Mouse (Mus musculus) heart, embryonic 15.5 days (tissue): ENCODE measurements around the gene Gpr4. TPM values are rescaled to one million over a fixed set of nuclear protein-coding genes. Genes with fewer than 3 reads are reported as not detected.
A peak's percentile ranks its signal among the peaks of the same experiment; 100 is the strongest.

Source experiments
- ATAC-seq: fragments of 200-750 bp; cut with Nextera tagmentation; replicated peaks from 2 replicates; pipeline ENCODE4 v1.8.0; 2017; ENCODE audit warnings: low read depth, moderate TSS enrichment; ENCODE audit not compliant: insufficient number of reproducible peaks, insufficient read depth, low FRiP score
- H3K27ac ChIP-seq: fragments of 300-500 bp; sonication (generic); 2 replicates; pipeline ENCODE4 v1.5.1; 2015; ENCODE audit warnings: mild to moderate bottlenecking, inconsistent platforms
- H3K27me3 ChIP-seq: fragments of 300-500 bp; sonication (generic); 2 replicates; pipeline ENCODE4 v1.6.1; 2015; ENCODE audit warnings: inconsistent platforms
- H3K36me3 ChIP-seq: fragments of 300-500 bp; sonication (generic); 2 replicates; pipeline ENCODE4 v1.6.1; 2015; ENCODE audit warnings: mild to moderate bottlenecking, inconsistent platforms
- H3K4me1 ChIP-seq: fragments of 300-500 bp; sonication (generic); replicated peaks from 2 replicates; pipeline ENCODE4 v1.6.1; 2015; ENCODE audit warnings: inconsistent platforms
- H3K4me2 ChIP-seq: fragments of 300-500 bp; sonication (generic); 2 replicates; pipeline ENCODE4 v1.6.1; 2015; ENCODE audit warnings: inconsistent platforms, mild to moderate bottlenecking, moderate library complexity
- H3K4me3 ChIP-seq: fragments of 300-500 bp; sonication (generic); 2 replicates; pipeline ENCODE4 v1.5.1; 2015; ENCODE audit warnings: mild to moderate bottlenecking, inconsistent platforms
- H3K9ac ChIP-seq: fragments of 300-500 bp; sonication (generic); 2 replicates; pipeline ENCODE4 v1.6.1; 2015; ENCODE audit warnings: mild to moderate bottlenecking, inconsistent platforms
- H3K9me3 ChIP-seq: fragments of 300-500 bp; sonication (generic); replicated peaks from 2 replicates; pipeline ENCODE4 v1.6.1; 2016; ENCODE audit warnings: inconsistent platforms
- WGBS: fragments of 180-500 bp; shearing (Covaris S2); methylation state at CpG from one replicate; pipeline ENCODE4 v1.1.7; 2015; ENCODE audit warnings: mixed read lengths; 5-methylcytosine and 5-hydroxymethylcytosine counted together
- polyA plus RNA-seq: library from polyadenylated mRNA; unstranded; fragments of >200 nt; fragmentation: Nextera tagmentation; extraction: Ambion mirVana; gene quantifications from 2 replicates; pipeline ENCODE4 v1.2.1, GENCODE M21; 2015

The Gpr4 gene
- polyA plus RNA-seq, 1 experiment from 2014 or later, result 2.1 TPM

GRCm38 (mm10) chr7:19214940-19215339 lies 2.6 kb downstream of the Gpr4 start:
- peaks cover 24% of the 10 kb centered on the region for H3K4me1 ChIP-seq
- no peak overlapping the region for H3K9ac ChIP-seq
- no peak overlapping the region for H3K4me3 ChIP-seq
- H3K27ac ChIP-seq, result no peak overlapping the region
- peaks cover 9% of the 10 kb centered on the region for H3K27me3 ChIP-seq
- no peaks in the 10 kb centered on the region for H3K36me3 ChIP-seq
- 59% methylated on average over 9 of the region's 9 CpGs for WGBS
- H3K9me3 ChIP-seq, result no peaks in the 10 kb centered on the region
- H3K4me2 ChIP-seq, result no peak overlapping the region
- ATAC-seq, result no peak

GRCm38 (mm10) chr7:19217492-19217891 lies 5.2 kb downstream of the Gpr4 start:
- H3K36me3 ChIP-seq, result no peaks in the 10 kb centered on the region
- peaks cover 4% of the 10 kb centered on the region; the same call in 1 of the 2 replicates for H3K27me3 ChIP-seq
- H3K4me1 ChIP-seq, result peaks cover 12% of the 10 kb centered on the region
- no peak overlapping the region for H3K4me3 ChIP-seq
- no peak for ATAC-seq
- no peak overlapping the region for H3K9ac ChIP-seq
- 47% methylated on average over 5 of the region's 5 CpGs for WGBS
- no peak overlapping the region for H3K27ac ChIP-seq
- H3K9me3 ChIP-seq, result no peaks in the 10 kb centered on the region
- H3K4me2 ChIP-seq, result no peak overlapping the region

DNA sequence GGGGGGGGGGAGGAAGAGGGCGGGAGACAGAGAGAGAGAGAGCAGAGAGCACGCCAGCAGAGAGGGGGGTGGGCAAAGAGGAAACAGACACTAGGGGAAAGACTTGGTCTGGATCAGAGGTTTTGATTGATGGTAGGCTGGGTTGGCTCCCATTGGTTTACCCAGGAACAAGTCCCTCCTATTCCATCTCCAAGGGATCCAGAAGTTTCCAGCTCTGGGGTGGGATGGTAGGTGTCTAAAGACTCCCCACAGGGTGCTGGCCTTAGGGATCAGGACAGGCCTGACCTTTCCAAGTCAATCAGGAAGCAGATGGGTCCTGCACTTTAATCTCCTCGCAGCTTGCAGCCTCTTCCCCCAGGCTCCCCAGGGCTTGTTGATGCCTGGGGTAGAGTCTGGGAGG lies 5.6 kb downstream of the Gpr4 start:
- peaks cover 4% of the 10 kb centered on the region; the same call in 1 of the 2 replicates for H3K27me3 ChIP-seq
- no peak overlapping the region for H3K4me2 ChIP-seq
- H3K4me1 ChIP-seq, result peaks cover 9% of the 10 kb centered on the region
- no peaks in the 10 kb centered on the region for H3K36me3 ChIP-seq
- H3K9ac ChIP-seq, result no peak overlapping the region
- no peak overlapping the region for H3K4me3 ChIP-seq
- no peak overlapping the region for H3K27ac ChIP-seq
- WGBS, result 4% methylated on average over 3 of the region's 3 CpGs
- peak; percentile 32; the same call in 1 of the 2 replicates for ATAC-seq
- no peaks in the 10 kb centered on the region for H3K9me3 ChIP-seq

DNA sequence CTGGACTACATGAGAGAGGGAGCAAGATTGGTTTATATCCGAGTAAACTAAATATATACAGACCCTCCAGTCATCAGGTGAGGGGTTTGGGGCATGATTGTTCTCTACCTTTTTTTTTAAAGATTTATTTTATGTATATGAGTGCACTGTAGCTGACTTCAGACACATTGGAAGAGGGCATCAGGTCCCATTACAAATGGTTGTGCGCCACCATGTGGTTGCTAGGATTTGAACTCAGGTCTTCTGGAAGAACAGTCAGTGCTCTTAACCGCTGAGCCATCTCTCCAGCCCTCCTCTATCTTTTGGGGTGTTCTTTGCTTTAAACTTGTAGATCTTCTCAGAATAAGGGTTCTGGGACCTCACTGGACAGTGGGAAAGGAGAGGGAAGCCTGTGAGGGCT lies 7.7 kb downstream of the Gpr4 start:
- no peak for ATAC-seq
- Histone ChIP-seq H3K9ac (no peak overlapping the region), H3K27ac (no peak overlapping the region), H3K9me3 (no peaks in the 10 kb centered on the region), H3K27me3 (no peaks in the 10 kb centered on the region; the same call in 1 of the 2 replicates), H3K4me1 (no peaks in the 10 kb centered on the region; the same call in 1 of the 2 replicates), H3K36me3 (no peaks in the 10 kb centered on the region), H3K4me3 (no peak overlapping the region), H3K4me2 (no peak overlapping the region)
- 62% methylated on average over 3 of the region's 3 CpGs for WGBS

- Histone ChIP-seq H3K27ac (no peak overlapping the region), H3K4me3 (no peak overlapping the region)
- WGBS, result 88% methylated on average over 16 of the region's 16 CpGs
These were observed 9.9 kb downstream of the Gpr4 start for GRCm38 (mm10) chr7:19222189-19222588.

DNA sequence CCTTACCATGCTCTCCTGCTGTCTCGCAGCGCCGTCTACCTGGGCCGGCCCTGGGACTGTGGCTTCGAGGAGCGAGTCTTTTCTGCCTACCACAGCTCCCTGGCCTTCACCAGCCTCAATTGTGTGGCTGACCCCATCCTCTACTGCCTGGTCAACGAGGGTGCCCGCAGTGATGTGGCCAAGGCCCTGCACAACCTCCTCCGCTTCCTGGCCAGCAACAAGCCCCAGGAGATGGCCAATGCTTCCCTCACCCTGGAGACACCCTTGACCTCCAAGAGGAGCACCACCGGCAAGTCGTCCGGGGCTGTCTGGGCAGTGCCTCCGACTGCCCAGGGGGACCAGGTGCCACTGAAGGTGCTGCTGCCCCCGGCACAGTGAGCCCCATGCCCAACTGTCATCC lies 10.5 kb downstream of the Gpr4 start:
- 80% methylated on average over 14 of the region's 14 CpGs for WGBS
- no peak overlapping the region for H3K27ac ChIP-seq
- no peaks in the 10 kb centered on the region for H3K27me3 ChIP-seq
- no peak overlapping the region for H3K9ac ChIP-seq
- H3K4me2 ChIP-seq, result no peak overlapping the region
- no peaks in the 10 kb centered on the region for H3K9me3 ChIP-seq
- 0 out of 2 replicates have a peak, but pooled peaks cover 5% of the 10 kb centered on the region for H3K36me3 ChIP-seq
- H3K4me3 ChIP-seq, result no peak overlapping the region
- H3K4me1 ChIP-seq, result peaks cover 9% of the 10 kb centered on the region
- ATAC-seq, result no peak

More at GRCm38 (mm10) chr7:19222189-19222588, 9.9 kb downstream of the Gpr4 start:
- peaks cover 7% of the 10 kb centered on the region for H3K4me1 ChIP-seq
- H3K4me2 ChIP-seq, result no peak overlapping the region
- H3K9me3 ChIP-seq, result no peaks in the 10 kb centered on the region
- ATAC-seq, result no peak
- no peak overlapping the region for H3K9ac ChIP-seq
- H3K36me3 ChIP-seq, result 0 out of 2 replicates have a peak, but pooled peaks cover 5% of the 10 kb centered on the region
- no peaks in the 10 kb centered on the region for H3K27me3 ChIP-seq

DNA sequence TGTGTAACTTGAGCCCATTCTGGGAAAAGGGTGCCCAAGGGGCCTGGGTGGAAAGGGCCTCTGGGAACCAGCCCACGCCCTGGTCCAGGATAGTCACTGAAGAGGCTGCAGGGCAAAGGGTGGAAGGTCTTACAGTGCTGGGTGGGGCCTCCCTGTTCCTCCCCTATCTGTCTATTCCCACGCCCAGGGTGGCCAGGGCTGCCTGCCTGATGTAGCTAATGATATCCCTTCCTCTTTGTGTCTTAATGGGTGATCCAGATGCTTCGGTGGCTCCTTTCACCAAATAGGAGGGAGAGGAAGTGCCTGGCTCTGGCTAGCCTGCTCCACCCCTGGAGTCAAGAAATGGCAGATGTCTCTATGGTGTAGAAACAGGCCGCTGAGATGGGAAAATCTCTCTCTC lies 12.6 kb downstream of the Gpr4 start:
- Histone ChIP-seq H3K9me3 (no peaks in the 10 kb centered on the region), H3K9ac (no peak overlapping the region), H3K4me2 (no peak overlapping the region), H3K4me1 (peaks cover 17% of the 10 kb centered on the region), H3K27ac (no peak overlapping the region), H3K4me3 (no peak overlapping the region), H3K36me3 (0 out of 2 replicates have a peak, but pooled peaks cover 5% of the 10 kb centered on the region), H3K27me3 (no peaks in the 10 kb centered on the region)
- WGBS, result 66% methylated on average over 4 of the region's 4 CpGs
- ATAC-seq, result no peak

- peak overlapping the region; percentile 64 for H3K4me3 ChIP-seq
- no peaks in the 10 kb centered on the region for H3K27me3 ChIP-seq
- H3K4me1 ChIP-seq, result peaks cover 22% of the 10 kb centered on the region
- H3K4me2 ChIP-seq, result peak overlapping the region; percentile 78
- H3K9ac ChIP-seq, result peak overlapping the region; percentile 70
- WGBS, result 13% methylated on average over 20 of the region's 20 CpGs
- no peaks in the 10 kb centered on the region for H3K9me3 ChIP-seq
- H3K27ac ChIP-seq, result peak overlapping the region; percentile 94
- peaks cover 10% of the 10 kb centered on the region; the same call in 1 of the 2 replicates for H3K36me3 ChIP-seq
- peak; percentile 1; the same call in 1 of the 2 replicates for ATAC-seq
These were observed 14.8 kb downstream of the Gpr4 start for GRCm38 (mm10) chr7:19226817-19227797.

- H3K9me3 ChIP-seq, result no peaks in the 10 kb centered on the region
- peaks cover 27% of the 10 kb centered on the region for H3K4me1 ChIP-seq
- peak within 1 kb of the TSS; percentile 64 for H3K4me3 ChIP-seq
- peak within 1 kb of the TSS; percentile 99 for H3K27ac ChIP-seq
- H3K4me2 ChIP-seq, result peak within 1 kb of the TSS; percentile 78
- peak within 1 kb of the TSS; percentile 74 for H3K9ac ChIP-seq
- H3K36me3 ChIP-seq, result peaks cover 10% of the 10 kb centered on the region; the same call in 1 of the 2 replicates
- peak; percentile 93 for ATAC-seq
- under 1% methylated on average over 89 of the region's 91 CpGs for WGBS
- H3K27me3 ChIP-seq, result no peaks in the 10 kb centered on the region
These were observed 15.8 kb downstream of the Gpr4 start, which contains the start of gene Opa3 for GRCm38 (mm10) chr7:19227883-19228792. TSS of gene Opa3 (plus strand) at chr7:19228334.

GRCm38 (mm10) chr7:19228793-19229148 lies 16.4 kb downstream of the Gpr4 start:
- H3K4me3 ChIP-seq, result peak overlapping the region; percentile 64
- WGBS, result 0% methylated on average over 14 of the region's 14 CpGs
- no peaks in the 10 kb centered on the region for H3K9me3 ChIP-seq
- peaks cover 27% of the 10 kb centered on the region for H3K4me1 ChIP-seq
- no peak for ATAC-seq
- peak overlapping the region; percentile 69 for H3K4me2 ChIP-seq
- peak overlapping the region; percentile 73 for H3K9ac ChIP-seq
- H3K27ac ChIP-seq, result peak overlapping the region; percentile 99
- H3K36me3 ChIP-seq, result peaks cover 15% of the 10 kb centered on the region; the same call in 1 of the 2 replicates
- no peaks in the 10 kb centered on the region for H3K27me3 ChIP-seq

DNA sequence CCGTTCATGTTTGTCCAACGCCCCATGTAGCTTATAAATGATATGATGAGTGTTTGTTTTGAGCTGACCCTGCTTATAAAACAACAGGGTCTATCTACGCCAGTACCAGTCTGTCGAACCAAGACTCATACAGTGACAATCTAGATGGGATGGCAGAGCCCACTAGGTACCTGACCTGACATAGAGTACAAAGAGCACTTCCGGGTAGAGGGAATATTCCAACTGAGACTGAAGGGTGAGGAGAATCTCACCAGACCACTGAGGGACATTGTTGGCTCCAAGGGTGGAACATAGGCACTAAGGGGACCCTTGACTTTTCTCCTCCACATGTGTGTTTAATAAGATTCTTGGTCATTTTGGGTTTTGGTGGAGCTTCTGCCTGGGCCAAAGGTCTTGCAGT lies 17.1 kb downstream of the Gpr4 start:
- Histone ChIP-seq H3K9ac (peak overlapping the region; percentile 73), H3K27me3 (no peaks in the 10 kb centered on the region), H3K4me3 (peak overlapping the region; percentile 64), H3K27ac (peak overlapping the region; percentile 99), H3K36me3 (peaks cover 15% of the 10 kb centered on the region; the same call in 1 of the 2 replicates), H3K4me2 (peak overlapping the region; percentile 69), H3K4me1 (peaks cover 27% of the 10 kb centered on the region), H3K9me3 (no peaks in the 10 kb centered on the region)
- no peak for ATAC-seq
- 31% methylated on average over 5 of the region's 5 CpGs for WGBS
